Mouse (Mus musculus): ENCODE measurements around the gene Wap.

GRCm38 (mm10) chr11:6670044-6670443, 31.6 kb upstream of the Wap start:
- TF ChIP-seq CHD2 (IDR thresholded peaks at IDR 0.05; ENCODE audit: low read length) = no peak
- TF ChIP-seq POLR2A (IDR thresholded peaks at IDR 0.05; ENCODE audit: low read depth, low read length) = no peak
- TF ChIP-seq RCOR1 (conservative IDR thresholded peaks at IDR 0.05; ENCODE audit: low read depth, low read length) = no peak
- TF ChIP-seq EP300 (IDR thresholded peaks at IDR 0.05; ENCODE audit: low read length) = no peak
- no peak for TF ChIP-seq TCF12 (IDR thresholded peaks at IDR 0.05; ENCODE audit: low read depth, low read length)
- no peak for TF ChIP-seq BHLHE40 (IDR thresholded peaks at IDR 0.05; ENCODE audit: low read depth, low read length)

Data from CH12.LX (cell line).